ENCODE assay signal across 13 mouse cellular contexts in genomic region chr7:103712024-103712423, GRCm38 (mm10). TPM values are rescaled to one million over a fixed set of nuclear protein-coding genes. Genes with fewer than 3 reads are reported as not detected.
A peak's percentile ranks its signal among the peaks of the same experiment; 100 is the strongest.
DNase-seq lines count a peak whose midpoint lies in the region; TF ChIP-seq lines count a peak whose summit lies in the region.
"Had no signal": no experiment of that assay in that cellular context is flagged by ENCODE, and none has a peak within 500 bp of the region (broad histone marks: within the 10 kb centered on the region; RNA-seq: fewer than 3 reads in every experiment).

No protein-coding gene starts in this region.

- no peak overlapping the region for H3K27ac ChIP-seq in liver, adult 2 months (replicated peaks; ENCODE audit: insufficient read depth, low read depth, low read length)
- H3K27ac ChIP-seq: hindbrain, embryonic 10.5 days had no signal

- no peak overlapping the region for H3K9ac ChIP-seq in liver, adult 2 months (ENCODE audit: low read depth, low read length)

- H3K4me3 ChIP-seq in liver, adult 2 months (ENCODE audit: insufficient read depth, low read depth, low read length): no peak overlapping the region
- H3K4me3 ChIP-seq: hindbrain, embryonic 10.5 days had no signal

- no peak for TF ChIP-seq POLR2A in liver, adult 2 months (IDR thresholded peaks at IDR 0.05; ENCODE audit: extremely low read depth, insufficient read depth, low read length)

- intact Hi-C loops in left cerebral cortex, postnatal 4 days (cut with DNase I): no loop called here

- no peak for TF ChIP-seq CTCF in liver, adult 2 months (IDR thresholded peaks at IDR 0.05; ENCODE audit: low read depth, low read length)

- WGBS in liver, adult 2 months: 23% methylated on average over 2 of the region's 2 CpGs

- H3K27me3 ChIP-seq in liver, adult 2 months (ENCODE audit: control insufficient read depth, insufficient read depth, low read length): no peaks in the 10 kb centered on the region

- H3K4me1 ChIP-seq in liver, adult 2 months (ENCODE audit: control insufficient read depth, insufficient read depth, low read length): no peaks in the 10 kb centered on the region
- H3K4me1 ChIP-seq: hindbrain, embryonic 10.5 days had no signal

- DNase-seq in embryo, embryonic 10 days (ENCODE audit: low spot score): peak; percentile 4
- no peak for DNase-seq in embryo, embryonic 11 days
- peak; percentile 42 for DNase-seq in thymus, postnatal 0 days (ENCODE audit: low spot score)
- DNase-seq in thymus, adult 18-20 months: no peak
- DNase-seq in liver, adult 2 months (ENCODE audit: extremely low read depth, low read depth, low spot score): peak; percentile 1
- peak; percentile 24 for DNase-seq in thymus, postnatal 4 days
- DNase-seq in adrenal gland, adult 18-20 months (ENCODE audit: low spot score in 2 of 2): no peak
- no peak for DNase-seq in left cerebral cortex, postnatal 4 days

- H3K79me2 ChIP-seq in liver, adult 2 months (ENCODE audit: control insufficient read depth, insufficient read depth, low read length): no peaks in the 10 kb centered on the region

- no peaks in the 10 kb centered on the region for H3K36me3 ChIP-seq in liver, adult 2 months (ENCODE audit: control insufficient read depth, insufficient read depth, low read length)
- H3K36me3 ChIP-seq: hindbrain, embryonic 10.5 days had no signal

RNA-seq across cellular contexts. Expression of gene Olfr243, which starts 2.4 kb away (rescaled TPM):
- not detected in 2 replicates for polyA plus RNA-seq in thymus, postnatal 0 days (2015; fragmentation: Nextera tagmentation; extraction: Ambion mirVana)
- total RNA-seq in liver, adult 2 months (2014; rRNA removed): not detected in 2 replicates
- not detected in 2 replicates for polyA plus RNA-seq in liver, adult 2 months (2012; rRNA removed)
- total RNA-seq in adrenal gland, adult 18-20 months (2021): not detected
- total RNA-seq in left cerebral cortex, postnatal 4 days (2021): not detected
- polyA plus RNA-seq: gonadal fat pad, adult 2 months; hindbrain, embryonic 10.5 days; limb, embryonic 11.5 days; small intestine, adult 2 months had no signal

RNA-seq across cellular contexts. Expression of gene Olfr628, which starts 18.1 kb away (rescaled TPM):
- polyA plus RNA-seq in thymus, postnatal 0 days (2015; fragmentation: Nextera tagmentation; extraction: Ambion mirVana): not detected in 2 replicates
- total RNA-seq in liver, adult 2 months (2014; rRNA removed): not detected in 2 replicates
- not detected in 2 replicates for polyA plus RNA-seq in liver, adult 2 months (2012; rRNA removed)
- total RNA-seq in adrenal gland, adult 18-20 months (2021): not detected
- total RNA-seq in left cerebral cortex, postnatal 4 days (2021): not detected
- total RNA-seq: neutrophil, adult 5-6 weeks had no signal
- polyA plus RNA-seq: gonadal fat pad, adult 2 months; hindbrain, embryonic 10.5 days; limb, embryonic 11.5 days; small intestine, adult 2 months had no signal

RNA-seq across cellular contexts. Expression of gene Olfr625-ps1, which starts 29.5 kb away (rescaled TPM):
- not detected in 2 replicates for polyA plus RNA-seq in thymus, postnatal 0 days (2015; fragmentation: Nextera tagmentation; extraction: Ambion mirVana)
- not detected in 2 replicates for total RNA-seq in liver, adult 2 months (2014; rRNA removed)
- polyA plus RNA-seq in liver, adult 2 months (2012; rRNA removed): not detected in 2 replicates
- not detected for total RNA-seq in adrenal gland, adult 18-20 months (2021)
- total RNA-seq in left cerebral cortex, postnatal 4 days (2021): not detected
- total RNA-seq: neutrophil, adult 5-6 weeks had no signal
- polyA plus RNA-seq: gonadal fat pad, adult 2 months; hindbrain, embryonic 10.5 days; limb, embryonic 11.5 days; small intestine, adult 2 months had no signal

RNA-seq across cellular contexts. Expression of gene Olfr629, which starts 32.7 kb away (rescaled TPM):
- not detected in 2 replicates for polyA plus RNA-seq in thymus, postnatal 0 days (2015; fragmentation: Nextera tagmentation; extraction: Ambion mirVana)
- not detected in 2 replicates for total RNA-seq in liver, adult 2 months (2014; rRNA removed)
- not detected in 2 replicates for polyA plus RNA-seq in liver, adult 2 months (2012; rRNA removed)
- not detected for total RNA-seq in adrenal gland, adult 18-20 months (2021)
- total RNA-seq in left cerebral cortex, postnatal 4 days (2021): not detected
- total RNA-seq: neutrophil, adult 5-6 weeks had no signal
- polyA plus RNA-seq: gonadal fat pad, adult 2 months; hindbrain, embryonic 10.5 days; limb, embryonic 11.5 days; small intestine, adult 2 months had no signal

RNA-seq across cellular contexts. Expression of gene Olfr624, which starts 41.0 kb away (rescaled TPM):
- polyA plus RNA-seq in thymus, postnatal 0 days (2015; fragmentation: Nextera tagmentation; extraction: Ambion mirVana): not detected in 2 replicates
- under 0.01 and 0.07 TPM in 2 replicates for total RNA-seq in liver, adult 2 months (2014; rRNA removed)
- polyA plus RNA-seq in liver, adult 2 months (2012; rRNA removed): not detected in 2 replicates
- not detected for total RNA-seq in adrenal gland, adult 18-20 months (2021)
- under 1 TPM in 1 of 2 experiments, not detected in 1; 0.08 TPM for total RNA-seq in left cerebral cortex, postnatal 4 days (2021)
- total RNA-seq: neutrophil, adult 5-6 weeks had no signal
- polyA plus RNA-seq: gonadal fat pad, adult 2 months; small intestine, adult 2 months had no signal

Comparison
In these comparisons a context has a peak if more than half of its experiments do, and no peak if none do; other contexts are left out.
1. DNase-seq: peak in embryo, embryonic 10 days (single experiment), thymus, postnatal 0 days (single experiment), liver, adult 2 months (single experiment) and thymus, postnatal 4 days (single experiment); none in embryo, embryonic 11 days (single experiment), thymus, adult 18-20 months (0 of 2), adrenal gland, adult 18-20 months (0 of 2) and left cerebral cortex, postnatal 4 days (single experiment).